Mouse (Mus musculus) spleen, postnatal 10 days (tissue): Measurements from ENCODE around the gene Vcan.

Experiments
- DNase-seq, 2 experiments: peaks; one replicate each; pipeline ENCODE4 v3.0.0; 2021 to 2022; ENCODE audit warnings: low spot score in 2 of 2

The Vcan gene

GRCm38 (mm10) chr13:89726492-89726891 lies 15.8 kb downstream of the Vcan start:
- no peak for DNase-seq

DNA sequence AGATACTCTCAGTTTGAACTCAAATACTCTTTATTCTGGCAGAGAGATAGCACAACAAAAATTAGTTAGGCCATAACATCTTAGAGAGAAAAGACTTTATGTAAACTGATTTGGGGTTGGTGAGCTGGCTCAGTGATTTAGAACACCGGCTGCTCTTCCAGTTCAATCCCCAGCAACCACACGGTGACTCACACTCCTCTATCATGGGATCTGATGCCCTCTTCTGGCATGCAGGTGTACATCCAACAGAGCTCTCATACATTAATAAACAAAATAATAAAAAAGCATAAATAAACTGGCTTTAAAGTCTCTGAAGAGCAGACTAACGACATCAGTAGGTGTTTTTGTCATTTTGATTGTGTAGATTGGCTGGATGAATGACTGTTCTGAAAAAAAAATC lies 21.8 kb downstream of the Vcan start:
- no peak for DNase-seq

DNA sequence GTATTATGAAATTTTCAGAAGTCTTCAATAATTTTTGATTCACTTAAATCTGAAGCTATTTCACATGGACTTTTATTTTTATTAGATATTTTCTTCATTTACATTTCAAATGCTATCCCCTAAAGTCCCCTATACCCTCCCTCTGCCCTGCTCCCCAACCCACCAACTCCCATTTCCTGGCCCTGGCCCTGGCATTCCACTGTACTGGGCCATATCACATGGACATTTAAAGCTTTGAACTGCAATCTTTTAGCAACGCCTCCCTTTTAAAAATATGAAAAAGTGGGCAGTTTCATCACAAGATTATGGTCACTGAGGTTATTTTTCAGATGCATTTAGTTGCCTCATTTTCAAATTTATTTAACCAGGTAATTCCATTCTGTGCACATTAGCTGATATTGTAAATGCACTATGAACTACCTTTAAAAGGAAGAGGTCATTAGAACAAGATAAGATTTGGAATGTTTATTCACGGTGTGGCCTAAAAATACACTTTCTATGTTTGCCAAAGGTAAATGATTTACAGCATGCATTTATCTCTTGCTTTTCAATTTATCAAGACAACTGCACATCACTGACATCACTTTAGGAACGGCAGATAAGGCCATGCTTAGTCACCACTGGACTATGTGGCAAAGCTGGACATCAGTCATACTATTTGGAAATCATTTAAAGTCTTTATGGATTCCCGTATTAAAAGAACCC lies 32.7 kb downstream of the Vcan start:
- no peak for DNase-seq

GRCm38 (mm10) chr13:89708151-89708927 lies 34.0 kb downstream of the Vcan start:
- DNase-seq, result no peak

DNA sequence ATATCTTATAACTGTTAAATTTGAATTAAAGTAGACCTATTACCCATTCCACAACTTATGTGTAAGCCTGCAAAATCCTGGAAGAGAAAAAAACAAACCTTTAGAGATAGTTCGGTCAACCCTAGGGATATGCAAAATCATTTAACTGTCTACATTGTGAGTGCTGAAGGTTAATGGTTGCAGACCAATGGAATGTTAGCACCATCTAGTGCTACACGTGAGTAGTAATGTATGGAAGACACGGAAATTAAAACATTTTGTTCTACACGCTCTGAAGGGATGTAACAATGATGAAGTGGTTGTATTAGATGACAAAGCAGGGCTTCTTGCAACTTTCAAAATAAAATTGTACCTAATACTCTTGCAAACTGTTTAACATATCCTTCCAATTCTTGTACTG lies 39.9 kb downstream of the Vcan start:
- no peak for DNase-seq

GRCm38 (mm10) chr13:89699998-89700555 lies 42.2 kb downstream of the Vcan start:
- no peak for DNase-seq

GRCm38 (mm10) chr13:89692597-89692996 lies 49.7 kb downstream of the Vcan start:
- DNase-seq, result no peak

GRCm38 (mm10) chr13:89683490-89683889 lies 58.8 kb downstream of the Vcan start:
- no peak for DNase-seq

- no peak for DNase-seq
Observed at GRCm38 (mm10) chr13:89682254-89682653, 60.1 kb downstream of the Vcan start.

GRCm38 (mm10) chr13:89679756-89680155 lies 62.6 kb downstream of the Vcan start:
- no peak for DNase-seq

- DNase-seq, result no peak
Observed at GRCm38 (mm10) chr13:89670505-89670904, 71.8 kb downstream of the Vcan start.

GRCm38 (mm10) chr13:89668981-89669880 lies 73.1 kb downstream of the Vcan start:
- no peak for DNase-seq

- no peak for DNase-seq
Observed at GRCm38 (mm10) chr13:89668069-89668468, 74.2 kb downstream of the Vcan start.

DNA sequence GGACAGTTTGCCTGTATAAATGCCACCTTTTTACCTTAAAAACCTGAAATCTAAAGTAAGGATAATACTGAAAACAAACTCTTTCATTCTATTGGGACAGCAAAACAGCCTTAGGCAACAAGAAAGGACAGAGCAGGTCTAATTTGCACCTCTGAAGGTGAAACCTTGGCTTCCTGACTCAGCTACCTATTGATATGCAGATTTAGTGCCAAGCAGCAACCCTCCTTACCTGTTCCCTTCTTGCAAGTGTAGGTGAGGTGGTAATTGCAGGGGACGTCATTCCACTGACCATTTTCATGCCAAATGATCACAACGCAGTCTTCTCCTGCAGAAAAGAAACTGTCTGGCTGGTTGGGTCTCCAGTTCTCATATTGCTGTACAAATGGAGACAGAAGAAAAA lies 80.6 kb downstream of the Vcan start:
- no peak for DNase-seq

DNA sequence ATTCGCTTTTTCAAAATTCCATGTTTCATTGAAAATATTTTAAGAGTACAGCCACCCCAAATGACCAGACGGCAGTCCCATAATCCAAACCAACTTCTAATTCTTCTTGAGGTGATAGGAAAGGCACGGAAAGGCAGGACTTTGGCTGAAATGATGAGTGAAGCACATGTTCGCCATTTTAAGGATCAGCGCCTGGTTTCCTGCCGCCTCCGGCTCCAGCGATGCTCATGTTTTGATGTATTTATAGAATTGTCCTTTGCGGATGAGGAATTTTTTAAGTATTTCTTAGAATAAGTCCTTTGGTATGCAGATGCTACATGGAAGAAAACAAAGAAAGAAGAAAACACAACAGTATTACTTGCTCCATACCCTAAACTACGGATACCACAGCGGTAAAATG lies 85.3 kb downstream of the Vcan start:
- no peak for DNase-seq

- no peak for DNase-seq
Observed at GRCm38 (mm10) chr13:89653279-89653678, 89.0 kb downstream of the Vcan start.

DNA sequence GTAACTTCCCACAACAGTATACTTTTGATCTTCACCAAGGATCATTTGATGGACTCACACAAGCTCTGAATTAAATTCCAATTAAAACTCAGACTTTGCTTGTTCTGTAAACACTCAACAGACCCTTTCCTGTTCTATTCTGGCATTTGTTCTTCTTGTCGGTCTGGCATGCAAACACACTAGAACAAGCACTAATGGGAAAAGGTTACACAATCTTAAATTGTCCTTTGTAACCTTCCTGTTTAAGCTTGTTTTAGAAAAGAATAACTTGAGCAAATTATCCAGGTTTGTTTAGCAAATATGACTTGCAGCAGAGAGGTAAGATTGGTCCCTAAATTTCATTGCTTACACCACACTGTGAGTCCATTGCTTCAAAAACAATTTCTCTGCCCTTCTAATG lies 89.5 kb downstream of the Vcan start:
- no peak for DNase-seq

GRCm38 (mm10) chr13:89645589-89645988 lies 96.7 kb downstream of the Vcan start:
- DNase-seq, result no peak

GRCm38 (mm10) chr13:89637012-89637411 lies 105.3 kb downstream of the Vcan start:
- no peak for DNase-seq

GRCm38 (mm10) chr13:89634137-89634683 lies 108.1 kb downstream of the Vcan start:
- DNase-seq, result no peak

DNA sequence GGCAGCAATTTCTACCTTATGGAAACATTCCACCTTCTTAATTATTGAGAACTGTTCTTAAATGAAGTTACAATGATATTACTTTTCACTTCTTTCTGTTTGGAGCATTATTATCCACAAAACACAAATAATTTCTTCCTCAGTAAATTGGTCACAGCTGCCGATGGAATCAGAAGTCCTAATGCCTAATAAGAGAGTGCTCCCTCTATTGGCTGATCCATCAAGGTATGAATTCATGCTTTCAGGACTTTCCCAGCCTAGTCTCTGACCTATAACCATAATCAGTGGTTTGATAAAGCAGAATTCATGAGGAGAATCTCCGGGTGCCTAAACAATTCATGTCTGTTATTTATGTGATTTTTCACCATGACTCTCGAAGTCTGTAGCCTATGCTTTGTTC lies 123.2 kb downstream of the Vcan start:
- DNase-seq, result no peak

DNA sequence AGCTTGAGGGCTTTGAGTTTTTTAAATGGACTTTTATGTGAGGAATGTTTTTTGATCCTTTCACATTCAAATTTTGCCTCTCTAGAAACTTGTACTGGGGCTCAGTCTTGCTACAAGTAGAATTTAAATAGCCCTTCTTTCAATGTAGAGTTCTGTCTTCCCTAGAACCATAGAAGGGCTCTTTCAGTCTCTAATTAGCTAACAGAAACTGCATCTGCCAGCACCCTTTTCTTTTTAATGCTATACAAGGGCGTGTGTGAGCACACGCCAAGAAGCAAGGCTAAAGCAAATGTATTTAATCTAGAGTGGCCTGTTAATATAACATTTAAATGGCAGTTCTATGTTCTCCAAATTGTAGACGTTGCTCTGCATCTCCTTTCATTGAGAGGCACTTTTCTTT lies 134.9 kb downstream of the Vcan start:
- no peak for DNase-seq
